Mouse (Mus musculus) heart, embryonic 13.5 days (tissue): ENCODE measurements at regions not wholly inside any gene's neighbourhood (a gene's known extent, or its start where the extent isn't known, plus 50 kb on each side); places are given as distances from the start of the nearest gene placed in this dataset.

ENCODE experiments used
- ATAC-seq: fragments of 200-750 bp; cut with Nextera tagmentation; 2 replicates; pipeline ENCODE4 v1.8.0; 2017; ENCODE audit warnings: moderate TSS enrichment; ENCODE audit not compliant: insufficient number of reproducible peaks, low FRiP score, low TSS enrichment; ENCODE audit errors: extremely low read depth
- H3K27ac ChIP-seq: fragments of 300-500 bp; sonication (generic); replicated peaks from 2 replicates; pipeline ENCODE4 v1.5.1; 2015; ENCODE audit warnings: moderate library complexity, mild to moderate bottlenecking, inconsistent platforms
- H3K27me3 ChIP-seq: fragments of 300-500 bp; sonication (generic); replicated peaks from 2 replicates; pipeline ENCODE4 v1.6.1; 2015; ENCODE audit warnings: mild to moderate bottlenecking, inconsistent platforms
- H3K36me3 ChIP-seq: fragments of 300-500 bp; sonication (generic); 2 replicates; pipeline ENCODE4 v1.6.1; 2015; ENCODE audit warnings: mild to moderate bottlenecking, inconsistent platforms
- H3K4me1 ChIP-seq: fragments of 300-500 bp; sonication (generic); 2 replicates; pipeline ENCODE4 v1.6.1; 2015; ENCODE audit warnings: inconsistent platforms
- H3K4me2 ChIP-seq: fragments of 300-500 bp; sonication (generic); 2 replicates; pipeline ENCODE4 v1.6.1; 2015; ENCODE audit warnings: inconsistent platforms, mild to moderate bottlenecking, moderate library complexity
- H3K4me3 ChIP-seq: fragments of 300-500 bp; sonication (generic); 2 replicates; pipeline ENCODE4 v1.5.1; 2015; ENCODE audit warnings: moderate library complexity, mild to moderate bottlenecking, inconsistent platforms
- H3K9ac ChIP-seq: fragments of 300-500 bp; sonication (generic); 2 replicates; pipeline ENCODE4 v1.6.1; 2015; ENCODE audit warnings: inconsistent platforms, mild to moderate bottlenecking, moderate library complexity
- H3K9me3 ChIP-seq: fragments of 300-500 bp; sonication (generic); 2 replicates; pipeline ENCODE4 v1.6.1; 2016; ENCODE audit warnings: inconsistent platforms
- WGBS: fragments of 180-500 bp; shearing (Covaris S2); methylation state at CpG from one replicate; pipeline ENCODE4 v1.1.7; 2015; ENCODE audit warnings: mixed read lengths; 5-methylcytosine and 5-hydroxymethylcytosine counted together

GRCm38 (mm10) chr7:138497202-138497601 lies 99.7 kb upstream of the Tcerg1l start:
- no peak overlapping the region for H3K27ac ChIP-seq
- ATAC-seq, result 0 out of 2 replicates have a peak, but pooled peaks have one; percentile 17
- no peak overlapping the region for H3K4me3 ChIP-seq
- H3K36me3 ChIP-seq, result no peaks in the 10 kb centered on the region
- H3K9me3 ChIP-seq, result no peaks in the 10 kb centered on the region
- no peaks in the 10 kb centered on the region for H3K27me3 ChIP-seq
- H3K4me2 ChIP-seq, result no peak overlapping the region
- no peak overlapping the region for H3K9ac ChIP-seq
- 52% methylated on average over 6 of the region's 6 CpGs for WGBS
- no peaks in the 10 kb centered on the region for H3K4me1 ChIP-seq

GRCm38 (mm10) chr7:138493661-138494060 lies 96.1 kb upstream of the Tcerg1l start:
- no peaks in the 10 kb centered on the region for H3K27me3 ChIP-seq
- no peak for ATAC-seq
- no peaks in the 10 kb centered on the region for H3K36me3 ChIP-seq
- no peaks in the 10 kb centered on the region for H3K9me3 ChIP-seq
- H3K9ac ChIP-seq, result no peak overlapping the region
- no peak overlapping the region for H3K4me2 ChIP-seq
- H3K4me1 ChIP-seq, result no peaks in the 10 kb centered on the region
- H3K27ac ChIP-seq, result no peak overlapping the region
- WGBS, result 65% methylated on average over 4 of the region's 4 CpGs
- no peak overlapping the region for H3K4me3 ChIP-seq

- ATAC-seq, result no peak
- Histone ChIP-seq H3K4me2 (no peak overlapping the region), H3K4me3 (no peak overlapping the region), H3K27me3 (no peaks in the 10 kb centered on the region), H3K9ac (no peak overlapping the region), H3K27ac (no peak overlapping the region), H3K4me1 (no peaks in the 10 kb centered on the region), H3K36me3 (no peaks in the 10 kb centered on the region), H3K9me3 (no peaks in the 10 kb centered on the region)
- WGBS, result 78% methylated on average over 5 of the region's 5 CpGs
Measured at GRCm38 (mm10) chr7:138492261-138492660, 94.7 kb upstream of the Tcerg1l start.

- H3K4me2 ChIP-seq, result no peak overlapping the region
- H3K27me3 ChIP-seq, result no peaks in the 10 kb centered on the region
- H3K27ac ChIP-seq, result no peak overlapping the region
- H3K4me3 ChIP-seq, result no peak overlapping the region
- no peaks in the 10 kb centered on the region for H3K4me1 ChIP-seq
- no peaks in the 10 kb centered on the region for H3K9me3 ChIP-seq
- no peak for ATAC-seq
- WGBS, result 51% methylated on average over 2 of the region's 2 CpGs
- no peak overlapping the region for H3K9ac ChIP-seq
- no peaks in the 10 kb centered on the region for H3K36me3 ChIP-seq
Measured at GRCm38 (mm10) chr7:138489471-138489870, 91.9 kb upstream of the Tcerg1l start.

- Histone ChIP-seq H3K4me2 (no peak overlapping the region), H3K9ac (no peak overlapping the region)
Measured at GRCm38 (mm10) chr7:138488201-138488720, 90.7 kb upstream of the Tcerg1l start.

GRCm38 (mm10) chr7:138472891-138473455 lies 75.4 kb upstream of the Tcerg1l start:
- H3K4me1 ChIP-seq, result peaks cover 14% of the 10 kb centered on the region
- no peak for ATAC-seq
- H3K27ac ChIP-seq, result no peak overlapping the region
- H3K9ac ChIP-seq, result no peak overlapping the region
- no peak overlapping the region for H3K4me2 ChIP-seq
- no peaks in the 10 kb centered on the region for H3K9me3 ChIP-seq
- WGBS, result 44% methylated on average over 2 of the region's 2 CpGs
- no peaks in the 10 kb centered on the region for H3K36me3 ChIP-seq
- no peaks in the 10 kb centered on the region for H3K27me3 ChIP-seq
- no peak overlapping the region for H3K4me3 ChIP-seq

More at GRCm38 (mm10) chr7:138488201-138488720, 90.7 kb upstream of the Tcerg1l start:
- WGBS, result 65% methylated on average over 3 of the region's 3 CpGs
- Histone ChIP-seq H3K36me3 (no peaks in the 10 kb centered on the region), H3K27me3 (no peaks in the 10 kb centered on the region), H3K27ac (no peak overlapping the region), H3K4me1 (no peaks in the 10 kb centered on the region), H3K4me3 (no peak overlapping the region), H3K9me3 (no peaks in the 10 kb centered on the region)
- ATAC-seq, result no peak

GRCm38 (mm10) chr7:138472371-138472770 lies 74.8 kb upstream of the Tcerg1l start:
- Histone ChIP-seq H3K9ac (no peak overlapping the region), H3K4me2 (no peak overlapping the region), H3K27me3 (no peaks in the 10 kb centered on the region), H3K4me3 (no peak overlapping the region), H3K27ac (no peak overlapping the region), H3K9me3 (no peaks in the 10 kb centered on the region), H3K4me1 (peaks cover 14% of the 10 kb centered on the region), H3K36me3 (no peaks in the 10 kb centered on the region)
- WGBS, result 72% methylated on average over 5 of the region's 5 CpGs
- no peak for ATAC-seq

GRCm38 (mm10) chr7:138469211-138469610 lies 71.7 kb upstream of the Tcerg1l start:
- Histone ChIP-seq H3K27ac (no peak overlapping the region), H3K4me2 (no peak overlapping the region), H3K9me3 (no peaks in the 10 kb centered on the region), H3K9ac (no peak overlapping the region), H3K27me3 (no peaks in the 10 kb centered on the region; the same call in 1 of the 2 replicates), H3K36me3 (no peaks in the 10 kb centered on the region), H3K4me3 (no peak overlapping the region), H3K4me1 (peaks cover 14% of the 10 kb centered on the region)
- WGBS, result 36% methylated on average over 4 of the region's 4 CpGs
- ATAC-seq, result no peak

- WGBS, result 67% methylated on average over 2 of the region's 2 CpGs
- no peak overlapping the region for H3K9ac ChIP-seq
- H3K4me2 ChIP-seq, result no peak overlapping the region
- no peaks in the 10 kb centered on the region; the same call in 1 of the 2 replicates for H3K27me3 ChIP-seq
- no peaks in the 10 kb centered on the region for H3K36me3 ChIP-seq
- ATAC-seq, result no peak
- peaks cover 14% of the 10 kb centered on the region for H3K4me1 ChIP-seq
- H3K9me3 ChIP-seq, result no peaks in the 10 kb centered on the region
- no peak overlapping the region for H3K4me3 ChIP-seq
- no peak overlapping the region for H3K27ac ChIP-seq
Measured at GRCm38 (mm10) chr7:138468436-138468835, 70.9 kb upstream of the Tcerg1l start.

GRCm38 (mm10) chr7:138467981-138468380 lies 70.5 kb upstream of the Tcerg1l start:
- Histone ChIP-seq H3K9ac (no peak overlapping the region), H3K27me3 (no peaks in the 10 kb centered on the region; the same call in 1 of the 2 replicates), H3K27ac (no peak overlapping the region), H3K4me2 (no peak overlapping the region), H3K36me3 (no peaks in the 10 kb centered on the region), H3K4me1 (peaks cover 13% of the 10 kb centered on the region), H3K4me3 (no peak overlapping the region), H3K9me3 (no peaks in the 10 kb centered on the region)
- WGBS, result 76% methylated on average over 2 of the region's 2 CpGs
- ATAC-seq, result no peak

- no peak overlapping the region for H3K4me2 ChIP-seq
- no peaks in the 10 kb centered on the region for H3K9me3 ChIP-seq
- H3K27me3 ChIP-seq, result no peaks in the 10 kb centered on the region; the same call in 1 of the 2 replicates
- H3K36me3 ChIP-seq, result no peaks in the 10 kb centered on the region
- peaks cover 7% of the 10 kb centered on the region for H3K4me1 ChIP-seq
- no peak overlapping the region for H3K9ac ChIP-seq
- 50% methylated on average over 1 of the region's 1 CpGs for WGBS
- ATAC-seq, result no peak
- H3K27ac ChIP-seq, result no peak overlapping the region
- no peak overlapping the region for H3K4me3 ChIP-seq
Measured at GRCm38 (mm10) chr7:138467386-138467785, 69.9 kb upstream of the Tcerg1l start.

- H3K36me3 ChIP-seq, result no peaks in the 10 kb centered on the region
- no peak for ATAC-seq
- H3K27me3 ChIP-seq, result 0 out of 2 replicates have a peak, but pooled peaks cover 2% of the 10 kb centered on the region
- H3K9me3 ChIP-seq, result no peaks in the 10 kb centered on the region
- H3K9ac ChIP-seq, result no peak overlapping the region
- H3K4me1 ChIP-seq, result no peaks in the 10 kb centered on the region
- H3K4me2 ChIP-seq, result no peak overlapping the region
- 39% methylated on average over 7 of the region's 7 CpGs for WGBS
- no peak overlapping the region for H3K4me3 ChIP-seq
- no peak overlapping the region for H3K27ac ChIP-seq
Measured at GRCm38 (mm10) chr7:138457964-138458363, 60.4 kb upstream of the Tcerg1l start.
